ENCODE assay signal across 16 mouse cellular contexts in genomic region chrX:52366826-52367225, GRCm38 (mm10).
"Had no signal": no experiment of that assay in that cellular context is flagged by ENCODE, and none has a peak within 500 bp of the region (broad histone marks: within the 10 kb centered on the region; RNA-seq: fewer than 3 reads in every experiment).

No protein-coding gene starts in this region.

- H3K4me2 ChIP-seq: liver, embryonic 15.5 days; midbrain, embryonic 12.5 days; midbrain, embryonic 15.5 days; stomach, embryonic 15.5 days had no signal

- H3K9me3 ChIP-seq: liver, embryonic 15.5 days; megakaryocyte, embryonic 14.5 days; midbrain, embryonic 12.5 days; midbrain, embryonic 15.5 days; neural tube, embryonic 12.5 days; stomach, embryonic 15.5 days had no signal

- ATAC-seq: liver, postnatal 0 days; midbrain, embryonic 15.5 days had no signal

- H3K36me3 ChIP-seq: liver, embryonic 15.5 days; midbrain, embryonic 12.5 days; midbrain, embryonic 15.5 days; neural tube, embryonic 12.5 days; stomach, embryonic 15.5 days had no signal

- H3K9ac ChIP-seq: liver, embryonic 15.5 days; liver, postnatal 0 days; midbrain, embryonic 12.5 days; midbrain, embryonic 15.5 days; neural tube, embryonic 12.5 days; stomach, embryonic 15.5 days had no signal

- H3K4me1 ChIP-seq: liver, embryonic 15.5 days; megakaryocyte, embryonic 14.5 days; midbrain, embryonic 12.5 days; neural tube, embryonic 12.5 days; stomach, embryonic 15.5 days had no signal

- DNase-seq: liver, postnatal 0 days; lung, adult 2 months; lung, postnatal 14 days; lung, postnatal 36 days; right cerebral cortex, postnatal 14 days; thymus, adult 2 months; thymus, postnatal 25 days; thymus, postnatal 4 days had no signal

- H3K4me3 ChIP-seq: liver, embryonic 15.5 days; megakaryocyte, embryonic 14.5 days; midbrain, embryonic 12.5 days; midbrain, embryonic 15.5 days; neural tube, embryonic 12.5 days; stomach, embryonic 15.5 days had no signal

- H3K27me3 ChIP-seq: liver, embryonic 15.5 days; midbrain, embryonic 12.5 days; midbrain, embryonic 15.5 days; neural tube, embryonic 12.5 days; stomach, embryonic 15.5 days had no signal

- H3K27ac ChIP-seq: liver, embryonic 15.5 days; macrophage; midbrain, embryonic 12.5 days; midbrain, embryonic 15.5 days; neural tube, embryonic 12.5 days; stomach, embryonic 15.5 days; stomach, postnatal 0 days had no signal
